Mouse (Mus musculus) embryonic facial prominence, embryonic 11.5 days (tissue): ENCODE measurements at regions not wholly inside any gene's neighbourhood (a gene's known extent, or its start where the extent isn't known, plus 50 kb on each side); places are given as distances from the start of the nearest gene placed in this dataset.

ENCODE experiments used
- ATAC-seq: fragments of 200-750 bp; cut with Nextera tagmentation; replicated peaks from 2 replicates; pipeline ENCODE4 v1.8.0; 2017; ENCODE audit warnings: low read depth; ENCODE audit not compliant: insufficient number of reproducible peaks, low FRiP score, low TSS enrichment
- DNase-seq: peaks from one replicate; pipeline ENCODE4 v3.0.0-alpha.2; 2015; ENCODE audit warnings: low spot score
- H3K27ac ChIP-seq: fragments of 300-500 bp; sonication (generic); replicated peaks from 2 replicates; pipeline ENCODE4 v1.5.1; 2014; ENCODE audit warnings: mild to moderate bottlenecking, low read depth, low read length, control low read depth
- H3K27me3 ChIP-seq: fragments of 300-500 bp; sonication (generic); 2 replicates; pipeline ENCODE4 v1.6.1; 2014; ENCODE audit warnings: mild to moderate bottlenecking, low read length, moderate library complexity, mixed read lengths; ENCODE audit not compliant: control insufficient read depth, insufficient read depth
- H3K36me3 ChIP-seq: fragments of 300-500 bp; sonication (generic); replicated peaks from 2 replicates; pipeline ENCODE4 v1.6.1; 2014; ENCODE audit warnings: low read depth, mild to moderate bottlenecking, low read length, moderate library complexity, mixed read lengths; ENCODE audit not compliant: control insufficient read depth, insufficient read depth
- H3K4me1 ChIP-seq: fragments of 300-500 bp; sonication (generic); 2 replicates; pipeline ENCODE4 v1.6.1; 2014; ENCODE audit warnings: low read length, mixed read lengths; ENCODE audit not compliant: control insufficient read depth, insufficient read depth
- H3K4me2 ChIP-seq: fragments of 300-500 bp; sonication (generic); 2 replicates; pipeline ENCODE4 v1.6.1; 2014; ENCODE audit warnings: low read depth, mild to moderate bottlenecking, control low read depth, low read length, moderate library complexity
- H3K4me3 ChIP-seq: fragments of 300-500 bp; sonication (generic); 2 replicates; pipeline ENCODE4 v1.5.1; 2014; ENCODE audit warnings: low read depth, low read length, control low read depth
- H3K9ac ChIP-seq: fragments of 300-500 bp; sonication (generic); replicated peaks from 2 replicates; pipeline ENCODE4 v1.6.1; 2014; ENCODE audit warnings: mild to moderate bottlenecking, control low read depth, low read length
- H3K9me3 ChIP-seq: fragments of 300-500 bp; sonication (generic); replicated peaks from 2 replicates; pipeline ENCODE4 v1.6.1; 2016; ENCODE audit warnings: mild to moderate bottlenecking, low read length, inconsistent platforms, mixed read lengths; ENCODE audit not compliant: control insufficient read depth
- WGBS: fragments of 180-500 bp; shearing (Covaris S2); extraction: QIAGEN DNeasy Blood & Tissue Kit; methylation state at CpG from one replicate; pipeline ENCODE4 v1.1.7; 2014; 5-methylcytosine and 5-hydroxymethylcytosine counted together

DNA sequence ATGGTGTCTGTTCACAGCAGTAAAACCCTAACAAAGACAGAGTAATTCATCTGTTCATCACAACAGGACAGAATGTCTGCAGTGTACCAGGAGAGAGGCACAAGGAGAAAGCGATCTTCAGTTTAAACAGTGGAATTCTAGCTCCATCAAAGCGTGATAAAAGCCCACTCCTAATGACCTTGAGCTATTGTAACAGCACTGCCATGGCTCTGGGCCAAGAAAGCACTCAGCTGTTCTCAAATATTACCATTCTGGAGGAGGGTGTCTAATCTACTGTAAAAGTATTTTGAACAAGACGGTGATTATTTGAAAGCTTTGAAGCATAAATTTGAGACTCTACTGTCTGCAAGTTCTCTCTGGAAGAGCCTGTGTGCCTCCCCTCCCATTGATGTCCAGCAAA is 224.8 kb upstream of the Lyplal1 start:
- DNase-seq: no peak
- no peaks in the 10 kb centered on the region for H3K9me3 ChIP-seq
- WGBS: 80% methylated on average over 3 of the region's 3 CpGs
- no peak overlapping the region for H3K27ac ChIP-seq
- no peaks in the 10 kb centered on the region for H3K4me1 ChIP-seq
- no peak overlapping the region for H3K4me2 ChIP-seq
- H3K36me3 ChIP-seq: no peaks in the 10 kb centered on the region
- H3K4me3 ChIP-seq: no peak overlapping the region
- no peaks in the 10 kb centered on the region for H3K27me3 ChIP-seq
- ATAC-seq: no peak
- H3K9ac ChIP-seq: no peak overlapping the region

DNA sequence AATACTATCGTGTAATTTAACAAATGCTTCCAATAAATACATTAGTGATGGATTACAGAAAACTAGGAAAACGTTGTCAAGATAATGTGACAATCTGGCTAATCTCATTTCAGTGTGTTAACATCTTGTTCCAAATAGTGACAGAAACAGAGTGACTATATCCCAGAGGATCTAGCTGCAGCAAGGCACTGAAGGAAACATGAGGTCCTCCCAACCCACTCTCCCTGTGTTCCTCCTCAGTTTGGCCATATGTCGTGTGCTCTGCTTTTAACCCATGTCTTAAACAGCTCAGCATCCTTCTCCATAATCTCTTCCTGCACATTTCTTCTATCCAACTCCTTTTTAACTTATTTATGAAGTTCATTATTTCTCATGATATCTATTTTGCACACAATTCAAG is 223.6 kb upstream of the Lyplal1 start:
- H3K4me2 ChIP-seq: no peak overlapping the region
- H3K36me3 ChIP-seq: no peaks in the 10 kb centered on the region
- ATAC-seq: no peak
- no peaks in the 10 kb centered on the region for H3K9me3 ChIP-seq
- no peak for DNase-seq
- no peak overlapping the region for H3K9ac ChIP-seq
- H3K4me1 ChIP-seq: no peaks in the 10 kb centered on the region
- no peaks in the 10 kb centered on the region for H3K27me3 ChIP-seq
- H3K27ac ChIP-seq: no peak overlapping the region
- 84% methylated on average over 3 of the region's 3 CpGs for WGBS
- no peak overlapping the region for H3K4me3 ChIP-seq

DNA sequence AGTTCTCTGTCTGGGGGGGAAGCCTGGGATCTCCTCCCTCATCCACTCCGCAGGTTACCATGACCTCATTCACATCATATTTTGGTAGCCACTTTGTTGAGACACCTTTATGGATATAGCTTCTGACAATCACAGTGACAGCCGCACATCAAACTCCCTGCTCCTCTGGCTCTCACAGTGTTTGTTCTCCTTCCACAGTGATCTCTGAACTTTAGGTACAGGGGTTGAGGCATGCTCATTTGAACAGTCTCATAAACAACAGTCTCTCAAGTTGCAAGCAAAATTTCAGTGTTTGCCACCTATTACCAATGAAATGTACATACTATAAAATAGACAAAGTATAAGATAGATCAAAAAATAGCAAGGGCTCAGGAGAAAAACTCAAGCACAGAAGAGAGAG is 200.2 kb upstream of the Lyplal1 start:
- WGBS: 83% methylated on average over 2 of the region's 2 CpGs
- H3K4me2 ChIP-seq: no peak overlapping the region
- ATAC-seq (no peak), DNase-seq (no peak)
- H3K9ac ChIP-seq: no peak overlapping the region
- no peaks in the 10 kb centered on the region for H3K9me3 ChIP-seq
- no peak overlapping the region for H3K27ac ChIP-seq
- H3K4me3 ChIP-seq: no peak overlapping the region
- H3K4me1 ChIP-seq: no peaks in the 10 kb centered on the region
- H3K36me3 ChIP-seq: no peaks in the 10 kb centered on the region
- H3K27me3 ChIP-seq: no peaks in the 10 kb centered on the region

DNA sequence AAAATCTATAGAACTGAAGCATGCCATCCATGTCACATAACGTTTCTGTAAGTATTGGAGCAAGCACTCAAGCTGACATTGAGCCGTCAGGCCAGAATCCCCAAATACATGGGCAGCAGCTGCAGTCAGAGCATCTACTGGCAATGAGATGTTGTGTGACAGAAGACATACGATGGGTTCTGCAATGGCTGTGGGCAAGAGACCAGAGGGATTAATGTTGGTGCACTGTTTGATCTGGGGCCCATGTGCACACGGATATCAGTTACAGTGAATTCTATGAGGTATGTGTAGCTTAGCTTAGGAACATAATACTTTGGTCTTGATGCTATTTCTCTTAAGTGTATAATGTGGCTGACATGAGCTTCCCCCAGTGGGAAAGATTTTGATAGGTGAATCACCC is 197.1 kb upstream of the Lyplal1 start:
- no peak overlapping the region for H3K4me2 ChIP-seq
- WGBS: 68% methylated on average over 4 of the region's 4 CpGs
- no peaks in the 10 kb centered on the region for H3K4me1 ChIP-seq
- H3K9ac ChIP-seq: no peak overlapping the region
- H3K4me3 ChIP-seq: no peak overlapping the region
- no peak for DNase-seq
- H3K9me3 ChIP-seq: no peaks in the 10 kb centered on the region
- no peaks in the 10 kb centered on the region for H3K27me3 ChIP-seq
- no peak overlapping the region for H3K27ac ChIP-seq
- H3K36me3 ChIP-seq: no peaks in the 10 kb centered on the region
- 0 out of 2 replicates have a peak, but pooled peaks have one; percentile 44 for ATAC-seq

DNA sequence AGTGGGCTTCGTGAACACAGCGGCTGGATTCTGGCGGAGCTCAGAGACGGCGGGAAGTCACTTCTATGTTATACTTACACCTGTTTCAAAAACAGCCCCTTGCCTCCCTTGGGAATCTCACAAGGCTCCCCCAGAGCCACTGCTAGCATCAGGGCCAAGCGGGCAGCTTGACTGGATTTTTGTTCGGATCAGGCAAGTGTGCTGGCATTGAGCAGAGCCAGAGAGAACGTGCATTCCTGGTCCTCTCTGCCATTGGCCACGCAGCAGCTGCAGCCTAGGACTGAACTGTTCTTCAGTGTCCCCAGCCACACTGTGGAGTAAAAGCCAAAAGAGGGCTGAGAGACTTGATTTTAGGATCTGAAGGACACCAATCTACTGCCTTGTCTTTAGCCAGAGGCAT is 195.6 kb upstream of the Lyplal1 start:
- H3K27me3 ChIP-seq: no peaks in the 10 kb centered on the region
- DNase-seq (no peak), ATAC-seq (no peak)
- WGBS: 91% methylated on average over 9 of the region's 9 CpGs
- H3K4me1 ChIP-seq: no peaks in the 10 kb centered on the region
- no peaks in the 10 kb centered on the region for H3K36me3 ChIP-seq
- H3K27ac ChIP-seq: no peak overlapping the region
- no peak overlapping the region for H3K4me2 ChIP-seq
- no peaks in the 10 kb centered on the region for H3K9me3 ChIP-seq
- H3K9ac ChIP-seq: no peak overlapping the region
- H3K4me3 ChIP-seq: no peak overlapping the region

DNA sequence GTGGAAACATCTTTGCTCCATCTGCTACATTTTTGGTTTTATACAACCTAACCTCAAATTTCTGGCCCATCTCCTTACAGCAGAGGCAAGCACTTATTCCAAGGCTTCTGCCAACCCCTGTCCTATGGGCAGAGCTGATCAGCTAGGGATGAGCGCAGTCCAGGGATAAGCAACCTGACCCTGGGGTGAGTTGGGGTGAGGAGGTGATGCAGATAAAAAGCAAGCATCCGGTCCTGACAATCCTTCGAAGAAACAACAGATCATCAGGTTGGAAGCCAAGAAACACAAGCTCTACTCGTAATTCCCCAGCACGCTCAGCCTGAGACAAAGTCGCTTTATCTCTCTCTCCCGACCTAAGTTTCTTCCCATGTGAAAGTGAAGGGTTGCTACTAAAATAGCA is 194.9 kb upstream of the Lyplal1 start:
- ATAC-seq: no peak
- H3K4me2 ChIP-seq: no peak overlapping the region
- no peak overlapping the region for H3K9ac ChIP-seq
- H3K36me3 ChIP-seq: no peaks in the 10 kb centered on the region
- no peaks in the 10 kb centered on the region for H3K27me3 ChIP-seq
- H3K4me1 ChIP-seq: no peaks in the 10 kb centered on the region
- no peak overlapping the region for H3K27ac ChIP-seq
- no peak overlapping the region for H3K4me3 ChIP-seq
- DNase-seq: no peak
- 84% methylated on average over 7 of the region's 7 CpGs for WGBS
- no peaks in the 10 kb centered on the region for H3K9me3 ChIP-seq

DNA sequence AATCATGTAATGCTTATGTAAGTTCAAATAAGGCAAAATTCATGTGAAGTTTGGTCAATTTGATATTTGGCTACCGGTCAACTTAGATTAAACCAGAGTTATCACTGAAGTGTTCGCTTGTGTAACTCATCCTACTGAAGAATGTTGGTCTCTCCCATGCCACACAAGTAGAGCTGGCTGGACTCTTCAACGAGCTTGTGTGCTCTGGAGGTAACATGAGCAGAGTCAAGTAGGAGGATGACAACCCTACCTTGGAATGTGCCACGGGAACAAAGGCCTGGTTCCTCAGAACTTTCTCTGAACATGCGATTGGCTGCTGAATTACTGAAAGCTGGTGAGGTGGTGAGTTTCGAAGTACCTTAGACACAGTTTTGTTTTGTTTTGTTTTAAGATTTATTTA is 190.5 kb upstream of the Lyplal1 start:
- no peak overlapping the region for H3K27ac ChIP-seq
- 78% methylated on average over 6 of the region's 6 CpGs for WGBS
- no peak for DNase-seq

DNA sequence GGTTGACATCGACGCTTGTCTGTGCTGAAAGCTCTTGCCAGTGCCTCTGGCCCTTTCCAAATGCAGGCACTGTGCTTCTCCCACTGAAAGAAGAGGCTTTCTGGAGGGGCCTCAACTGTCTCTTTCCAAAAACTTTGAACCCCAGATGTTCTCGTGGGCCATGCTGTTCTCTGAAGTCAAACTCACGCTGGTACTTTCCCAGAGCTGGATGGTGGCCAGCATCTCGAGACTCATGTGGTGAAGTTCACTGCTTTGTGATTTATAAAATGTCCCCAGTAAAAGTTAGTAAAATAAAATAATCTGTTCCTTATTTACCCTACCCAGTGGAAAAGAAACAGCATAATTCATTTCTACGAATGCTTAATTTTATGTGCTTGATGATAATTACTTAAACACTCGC is 180.4 kb upstream of the Lyplal1 start:
- H3K4me3 ChIP-seq: no peak overlapping the region

More for the DNA sequence above, 190.5 kb upstream of the Lyplal1 start:
- Histone ChIP-seq H3K27me3 (no peaks in the 10 kb centered on the region; the same call in 1 of the 2 replicates), H3K4me2 (no peak overlapping the region), H3K36me3 (no peaks in the 10 kb centered on the region), H3K4me3 (no peak overlapping the region), H3K4me1 (no peaks in the 10 kb centered on the region), H3K9me3 (no peaks in the 10 kb centered on the region), H3K9ac (no peak overlapping the region)
- ATAC-seq: no peak

More for the DNA sequence above, 180.4 kb upstream of the Lyplal1 start:
- WGBS: 82% methylated on average over 7 of the region's 7 CpGs
- Histone ChIP-seq H3K27me3 (no peaks in the 10 kb centered on the region), H3K4me2 (no peak overlapping the region), H3K27ac (no peak overlapping the region), H3K4me1 (no peaks in the 10 kb centered on the region), H3K36me3 (no peaks in the 10 kb centered on the region), H3K9ac (no peak overlapping the region), H3K9me3 (no peaks in the 10 kb centered on the region)
- DNase-seq (no peak), ATAC-seq (no peak)
